Mouse (Mus musculus): ENCODE measurements around the gene Myo1e.

GRCm38 (mm10) chr9:70203267-70204076 lies 3.7 kb upstream of the Myo1e start:
- TF ChIP-seq CTCF (IDR thresholded peaks at IDR 0.05; ENCODE audit: insufficient read depth, low read depth, low read length), result no peak
- no peak for TF ChIP-seq POLR2A (IDR thresholded peaks at IDR 0.05; ENCODE audit: insufficient read depth, low read depth, low read length)
